Mouse (Mus musculus): ENCODE data around the gene Krt8.

DNA sequence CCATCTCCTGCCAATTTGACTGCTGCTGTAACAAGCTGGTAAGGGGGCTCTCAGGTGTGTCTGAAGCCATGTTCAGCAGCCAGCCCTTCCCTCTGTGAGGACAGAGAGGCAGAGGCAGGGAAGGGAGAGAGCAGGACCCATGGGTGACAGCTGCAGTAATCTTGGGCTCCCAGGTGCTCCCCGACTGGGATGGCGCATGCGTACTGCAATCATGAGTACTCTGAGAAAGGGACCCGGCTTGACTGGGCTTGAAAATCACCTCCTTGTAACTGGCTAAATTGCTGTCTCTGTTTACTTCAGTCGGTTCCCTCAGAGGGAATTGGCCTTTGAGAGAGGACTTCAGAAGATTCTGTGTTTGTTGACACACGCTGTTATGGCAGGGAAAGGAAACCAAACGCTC lies 37.7 kb upstream of the Krt8 start:
- TF ChIP-seq CTCF (IDR thresholded peaks at IDR 0.05; ENCODE audit: low read depth, low read length) = no peak
- no peak for TF ChIP-seq POLR2A (IDR thresholded peaks at IDR 0.05; ENCODE audit: insufficient read depth, low read length)

All from ES-Bruce4 (cell line).